Mouse (Mus musculus) gastrocnemius, adult 2 months (tissue): ENCODE measurements around the gene Zfp938. TPM values are rescaled to one million over a fixed set of nuclear protein-coding genes. Genes with fewer than 3 reads are reported as not detected.

Experiments
- DNase-seq: peaks from one replicate; pipeline ENCODE4 v3.0.0; 2022
- H3K27ac ChIP-seq: fragments of 200-600 bp; 2 replicates; pipeline ENCODE4 v1.8.1; 2022; ENCODE audit warnings: mild to moderate bottlenecking
- H3K4me3 ChIP-seq: fragments of 200-600 bp; 2 replicates; pipeline ENCODE4 v1.8.1; 2022; ENCODE audit warnings: mild to moderate bottlenecking, moderate library complexity
- CTCF ChIP-seq: fragments of 200-600 bp; IDR thresholded peaks from 2 replicates; pipeline ENCODE4 v1.8.1; 2022; ENCODE audit warnings: antibody characterized with exemption, mild to moderate bottlenecking, moderate library complexity
- intact Hi-C: fragments of 180-260 bp; cut with DNase I; formaldehyde crosslinking; loops from one replicate; pipeline ENCODE4 v1.15.1; 2025
- long read RNA-seq, 2 experiments: library from polyadenylated mRNA; stranded (forward); transcript quantifications; one replicate each; pipeline ENCODE4 v2.0.0; 2021
- total RNA-seq, 2 experiments: library from RNA; stranded (reverse); gene quantifications; 2 replicates each; pipeline ENCODE4 v1.2.3; 2021

The Zfp938 gene
- 1 to 10 TPM; 4.0 to 4.1 TPM for total RNA-seq
- long read RNA-seq, experiment 1, partial matches to known transcripts: 5 of 7 reads
- long read RNA-seq, experiment 1, other reads (novel, unspliced or antisense): 0 of 7 reads
- long read RNA-seq, experiment 2, partial matches to known transcripts: 3 of 6 reads
- long read RNA-seq, experiment 2, other reads (novel, unspliced or antisense): 0 of 6 reads

DNA sequence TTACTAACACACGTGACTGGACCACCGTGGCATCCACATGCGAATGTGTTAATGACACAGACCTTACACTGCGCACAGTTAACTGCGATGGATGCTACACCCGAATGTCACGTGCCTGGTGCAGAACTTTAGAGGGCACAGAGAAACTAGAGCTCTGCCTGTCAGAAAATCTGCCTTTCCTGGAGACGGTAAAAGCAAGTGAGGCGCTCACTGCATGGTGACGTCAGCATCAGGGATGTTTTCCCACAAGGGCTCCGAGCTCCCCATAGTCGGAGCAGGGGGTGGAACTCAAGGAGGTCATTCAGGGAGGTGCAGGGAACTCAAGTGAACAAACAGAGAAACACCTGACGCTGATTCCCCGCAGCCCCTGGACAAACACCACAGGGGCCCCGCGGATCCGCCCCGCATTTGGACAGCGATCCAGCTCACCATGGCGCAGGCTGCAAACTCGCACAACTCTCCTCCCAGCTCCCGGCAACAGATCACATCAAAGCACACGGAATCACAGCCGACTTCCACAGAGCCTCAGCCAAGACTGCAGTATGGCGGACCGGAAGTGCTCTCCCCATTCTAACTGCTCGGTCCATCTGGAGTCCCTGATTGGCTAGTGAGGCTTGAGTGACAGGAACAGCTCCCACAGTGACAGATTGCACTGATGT, at the start of gene Zfp938:
Gene Zfp938 (minus strand): TSS at position 539 of the 659 bp plus-strand sequence.
- peak within 1 kb of the TSS; percentile 75 for H3K4me3 ChIP-seq
- DNase-seq: peak; percentile 84
- intact Hi-C loops: no loop called here
- H3K27ac ChIP-seq: peak within 1 kb of the TSS; percentile 88
- no peak for TF ChIP-seq CTCF

DNA sequence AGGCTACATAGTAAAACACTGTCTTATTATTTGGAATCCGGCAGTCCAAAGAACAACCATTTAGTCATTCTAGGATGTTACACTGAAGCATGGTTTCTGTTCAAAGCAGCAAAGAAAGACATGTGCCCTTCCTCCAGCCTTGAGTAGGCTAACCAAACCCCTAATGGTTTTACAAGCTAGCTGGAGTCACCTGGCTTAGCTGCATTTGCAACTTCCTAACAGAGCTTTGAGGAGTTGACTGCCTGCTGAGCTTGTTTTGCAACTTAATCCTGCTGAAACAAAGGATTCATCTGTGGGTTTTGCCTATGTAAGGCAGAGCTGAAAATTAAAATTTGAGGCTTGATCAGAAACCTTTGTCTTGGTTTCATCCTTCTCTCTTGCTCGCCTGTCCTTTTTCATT, 16.3 kb upstream of the Zfp938 start:
- no peak for DNase-seq
- H3K27ac ChIP-seq: no peak overlapping the region
- no peak for TF ChIP-seq CTCF
- no peak overlapping the region for H3K4me3 ChIP-seq
- intact Hi-C loops: no loop called here

DNA sequence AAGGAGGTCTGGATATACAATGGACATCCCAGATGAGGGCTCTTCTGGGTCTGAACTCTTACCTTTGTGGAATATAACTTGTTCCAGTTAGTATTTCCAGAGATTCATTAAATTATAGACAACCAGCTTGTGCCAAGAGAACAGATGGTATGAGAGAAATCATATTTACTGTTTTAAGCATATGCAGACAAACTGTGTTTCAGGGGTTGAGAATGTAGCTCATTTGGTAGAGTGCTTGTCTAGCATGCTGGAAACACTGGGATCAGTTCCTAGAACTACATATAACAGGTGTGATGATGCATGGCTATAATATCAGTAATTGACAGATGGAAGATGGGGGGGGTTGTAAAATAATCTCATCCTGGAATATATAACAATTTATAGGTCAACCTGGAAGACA, 3.9 kb upstream of the Zfp938 start:
- intact Hi-C loops: no loop called here

DNA sequence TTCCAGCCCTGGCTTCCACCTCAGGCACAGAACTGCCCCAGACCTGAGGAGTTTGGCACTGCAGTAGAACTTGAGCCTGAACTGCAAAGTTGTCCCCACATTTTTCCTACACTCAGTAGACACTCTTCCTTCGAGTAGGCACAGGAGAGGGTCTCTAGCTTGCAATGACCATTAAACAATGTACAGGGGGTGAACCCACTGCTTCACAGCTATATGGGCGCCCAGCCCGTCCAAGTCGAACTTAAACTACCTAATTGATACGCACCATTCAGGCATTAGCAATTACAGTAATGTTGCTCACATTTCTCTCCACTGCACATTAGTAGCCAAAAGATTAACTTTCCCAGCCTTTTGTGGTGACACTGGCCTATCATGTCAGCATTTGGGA, 315 bp upstream of the Zfp938 start:
- no peak for DNase-seq
- peak overlapping the region; percentile 88 for H3K27ac ChIP-seq

More for the DNA sequence above, 3.9 kb upstream of the Zfp938 start:
- TF ChIP-seq CTCF: no peak
- DNase-seq: no peak
- H3K4me3 ChIP-seq: no peak overlapping the region
- no peak overlapping the region for H3K27ac ChIP-seq

DNA sequence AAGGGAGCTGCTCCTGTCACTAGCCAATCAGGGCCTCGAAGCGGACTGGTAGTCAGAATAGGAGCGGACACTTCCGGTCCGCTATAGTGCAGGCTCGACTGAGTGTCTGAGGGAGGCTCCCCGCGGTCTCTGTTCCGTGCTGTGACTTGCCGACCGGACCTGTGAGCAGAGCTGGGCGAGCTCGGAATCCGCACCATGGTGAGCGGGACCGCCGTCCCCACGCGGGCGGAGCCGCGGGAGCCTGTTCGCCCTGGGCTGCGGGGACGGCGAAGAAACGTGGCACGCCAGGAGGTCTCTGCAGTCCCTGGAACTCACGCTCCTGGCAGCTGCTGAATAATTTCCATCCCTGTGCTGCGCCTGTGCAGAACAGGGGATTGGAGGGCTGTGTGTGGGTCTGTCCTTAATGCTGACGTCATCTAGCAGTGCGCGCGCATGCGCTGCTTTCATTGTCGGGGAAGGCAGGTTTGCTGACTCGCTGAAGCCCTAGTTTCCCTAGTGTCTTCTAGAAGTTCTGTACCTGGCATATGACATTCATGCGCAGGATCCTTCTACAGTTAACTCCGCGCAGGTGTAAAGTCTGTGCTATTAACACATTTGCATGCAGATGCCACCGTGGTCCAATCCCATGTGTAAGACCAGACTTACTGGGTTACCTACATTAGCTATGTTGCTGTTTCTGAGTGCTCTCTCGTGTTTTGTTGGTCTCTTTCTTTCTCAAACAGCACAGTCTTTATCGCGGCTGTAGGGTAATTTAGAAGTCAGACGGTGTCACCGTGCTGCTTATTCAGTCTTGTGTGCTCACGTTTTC, 62.6 kb downstream of the Zfp938 start:
- DNase-seq: peak; percentile 75
- TF ChIP-seq CTCF: no peak

More for the DNA sequence above, 315 bp upstream of the Zfp938 start:
- TF ChIP-seq CTCF: no peak
- intact Hi-C loops: no loop called here
- peak overlapping the region; percentile 75 for H3K4me3 ChIP-seq

More for the DNA sequence above, 62.6 kb downstream of the Zfp938 start:
- intact Hi-C loops: loop anchor here (10.0 kb wide), 2 partner anchors 534 to 674 kb away; partner anchors contain the start of genes Gm10778 and S1pr4
- Histone ChIP-seq H3K4me3 (peak overlapping the region; percentile 80), H3K27ac (peak overlapping the region; percentile 73)

Other genes with a start within 250 kb of the Zfp938 start
- 1 to 10 TPM; 1.6 to 1.9 TPM for gene Zfp873, start 193.2 kb downstream of the Zfp938 start, total RNA-seq
- 1 to 10 TPM in 1 of 2 experiments, under 1 TPM in 1; 0.59 to 1.1 TPM for gene BC024063, start 157.9 kb downstream of the Zfp938 start, total RNA-seq
- gene AU041133, start 113.3 kb downstream of the Zfp938 start, total RNA-seq: under 1 TPM; 0.67 to 0.77 TPM
- gene 4932415D10Rik, start 75.3 kb upstream of the Zfp938 start, total RNA-seq: not detected
- gene Gm4924, start 113.0 kb upstream of the Zfp938 start, total RNA-seq: 1 to 10 TPM; 1.3 to 1.8 TPM